Mouse (Mus musculus) cortical plate, adult 2 months (tissue): ENCODE results near the gene Atp6v1g1. TPM values are rescaled to one million over a fixed set of nuclear protein-coding genes. Genes with fewer than 3 reads are reported as not detected.
A peak's percentile ranks its signal among the peaks of the same experiment; 100 is the strongest.

Experiments
- H3K27ac ChIP-seq: fragments of 200-500 bp; 2 replicates; pipeline ENCODE4 v1.5.1; 2012; ENCODE audit warnings: low read length, control low read depth, inconsistent platforms; ENCODE audit not compliant: insufficient read depth
- H3K4me1 ChIP-seq: fragments of 200-500 bp; 2 replicates; pipeline ENCODE4 v1.6.1; 2011; ENCODE audit warnings: low read length; ENCODE audit not compliant: control insufficient read depth, insufficient read depth
- H3K4me3 ChIP-seq: fragments of 200-500 bp; 2 replicates; pipeline ENCODE4 v1.5.1; 2011; ENCODE audit warnings: mild to moderate bottlenecking, low read length, control low read depth; ENCODE audit not compliant: insufficient read depth
- CTCF ChIP-seq: fragments of 200-500 bp; IDR thresholded peaks from 2 replicates; pipeline ENCODE4 v1.5.1; 2011; ENCODE audit warnings: mild to moderate bottlenecking, control low read depth, low read length; ENCODE audit not compliant: insufficient read depth; ENCODE audit errors: extremely low read depth
- POLR2A ChIP-seq: fragments of 200-500 bp; IDR thresholded peaks from 2 replicates; pipeline ENCODE4 v1.6.1; 2011; ENCODE audit warnings: mild to moderate bottlenecking, low read length, control low read depth; ENCODE audit not compliant: insufficient read depth; ENCODE audit errors: extremely low read depth
- polyA plus RNA-seq: library from polyadenylated mRNA; depleted of rRNA; stranded (reverse); fragments of >200 nt; gene quantifications from 2 replicates; pipeline ENCODE4 v1.2.3, GENCODE M21; 2012; rRNA removed

Gene Atp6v1g1
- polyA plus RNA-seq, result 123 and 124 TPM in 2 replicates

DNA sequence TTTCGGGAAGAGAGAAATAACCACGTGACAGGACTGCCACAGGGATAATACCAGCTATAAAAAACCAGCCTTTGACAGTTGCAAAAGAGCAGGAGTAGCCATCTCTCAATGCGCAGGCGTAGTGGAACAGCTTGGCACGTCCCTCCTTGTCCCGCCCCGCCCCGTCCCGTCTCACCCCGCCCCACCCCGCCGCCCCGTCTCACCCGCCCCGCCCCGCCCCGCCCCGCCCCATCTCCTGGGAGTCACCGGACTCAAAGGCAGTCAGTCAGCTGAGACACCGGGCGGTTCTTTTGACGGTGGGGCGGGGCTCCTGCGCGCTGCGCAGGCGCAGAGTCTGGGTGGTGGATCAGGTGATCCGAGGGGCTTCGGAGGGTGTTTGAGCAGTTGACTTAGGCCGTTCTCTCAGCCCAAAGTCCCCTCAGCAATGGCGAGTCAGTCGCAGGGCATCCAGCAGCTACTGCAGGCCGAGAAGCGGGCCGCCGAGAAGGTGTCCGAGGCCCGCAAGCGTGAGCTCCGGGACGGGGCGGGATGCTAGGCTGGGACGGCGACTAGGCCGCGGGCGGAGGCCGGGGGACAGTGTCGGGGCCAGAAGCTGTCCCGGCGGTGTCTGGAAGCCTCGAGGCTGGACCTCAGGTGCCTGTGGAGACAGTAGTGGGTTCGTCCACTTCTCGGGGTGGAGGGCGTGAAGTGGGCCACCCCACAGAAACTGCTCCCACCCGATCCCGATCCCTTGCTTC lies at the start of gene Atp6v1g1:
TSS of gene Atp6v1g1 (plus strand) at position 279 of the 737 bp plus-strand sequence.
- Histone ChIP-seq H3K4me3 (peak within 1 kb of the TSS; percentile 83), H3K4me1 (peaks cover 6% of the 10 kb centered on the region), H3K27ac (peak within 1 kb of the TSS; percentile 93)
- peak; percentile 80 for TF ChIP-seq POLR2A
- no peak for TF ChIP-seq CTCF

DNA sequence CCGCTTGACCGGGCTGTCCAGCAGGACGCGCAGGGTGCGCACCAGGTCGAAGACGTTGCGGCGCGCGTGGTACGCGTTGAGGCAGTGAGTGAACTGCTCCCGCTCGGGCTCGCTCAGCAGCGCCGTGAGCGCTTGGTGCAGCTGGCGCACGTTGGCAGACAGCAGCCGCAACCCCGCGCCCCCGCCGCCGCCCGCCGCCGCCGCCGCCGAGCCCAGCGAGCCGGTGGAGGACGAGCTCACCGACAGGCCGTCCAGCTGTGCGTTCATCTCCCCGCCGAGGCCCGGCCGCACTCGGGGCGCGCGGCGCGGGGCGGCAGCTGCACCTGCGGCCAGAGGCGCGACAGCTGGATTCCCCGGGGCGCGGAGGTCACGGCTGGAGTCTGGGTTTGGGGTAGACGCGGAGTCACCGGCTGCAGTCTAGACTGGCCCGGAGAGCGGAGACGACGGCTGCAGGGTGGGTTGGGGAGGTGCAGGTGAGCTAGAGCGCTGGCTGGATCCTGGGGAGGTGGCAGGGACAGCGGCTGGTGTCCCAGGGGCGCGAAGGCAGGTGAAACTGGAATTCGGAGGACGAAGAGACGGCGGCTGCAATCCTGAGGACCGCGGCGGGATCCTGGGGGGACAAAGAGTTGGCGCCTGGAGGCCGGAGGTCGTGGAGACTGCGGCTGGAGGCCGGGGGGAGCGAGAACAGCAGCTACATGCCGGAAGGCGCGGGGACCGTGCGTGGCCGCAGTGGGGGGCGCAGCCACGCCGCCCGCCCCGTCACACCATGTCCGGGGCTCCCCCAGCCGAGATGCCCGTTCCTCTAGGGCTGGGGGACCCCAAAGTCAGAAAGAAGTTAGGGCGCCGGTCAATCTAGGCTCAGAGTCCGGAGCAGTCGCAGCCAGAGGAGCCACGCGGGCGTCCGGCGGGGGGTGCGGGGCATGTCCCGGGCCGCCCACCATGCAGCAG lies 49.3 kb upstream of the Atp6v1g1 start:
- H3K27ac ChIP-seq, result no peak overlapping the region; the same call in 1 of the 2 replicates
- TF ChIP-seq CTCF (no peak), POLR2A (no peak)
- peak overlapping the region; percentile 16 for H3K4me3 ChIP-seq
- H3K4me1 ChIP-seq, result peaks cover 1% of the 10 kb centered on the region; the same call in 1 of the 2 replicates

DNA sequence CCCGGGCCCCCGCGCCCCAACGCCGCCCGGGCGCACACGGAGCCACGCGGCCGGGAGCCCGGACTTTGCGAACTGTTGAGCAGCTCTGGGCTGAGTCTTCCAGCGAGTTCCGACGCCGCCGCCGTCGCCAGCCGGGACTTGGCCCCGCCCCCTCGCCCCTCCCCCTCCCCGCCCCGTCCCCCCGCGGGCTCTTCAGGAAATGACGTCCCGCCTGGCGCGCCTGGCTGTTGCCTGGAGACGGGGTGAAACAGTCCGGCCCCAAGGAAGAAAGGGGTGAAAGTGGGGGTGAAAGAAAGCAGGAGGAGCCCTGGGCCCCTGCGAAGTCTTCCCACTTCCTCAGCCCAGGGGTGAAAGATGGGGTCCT lies 48.7 kb upstream of the Atp6v1g1 start, which contains the start of gene Whrn:
TSS of gene Whrn (minus strand) at position 77 of the 364 bp plus-strand sequence.
- Histone ChIP-seq H3K4me3 (peak within 1 kb of the TSS; percentile 16), H3K27ac (no peak within 1 kb of the TSS; the same call in 1 of the 2 replicates), H3K4me1 (peaks cover 1% of the 10 kb centered on the region; the same call in 1 of the 2 replicates)
- TF ChIP-seq POLR2A (no peak), CTCF (no peak)

DNA sequence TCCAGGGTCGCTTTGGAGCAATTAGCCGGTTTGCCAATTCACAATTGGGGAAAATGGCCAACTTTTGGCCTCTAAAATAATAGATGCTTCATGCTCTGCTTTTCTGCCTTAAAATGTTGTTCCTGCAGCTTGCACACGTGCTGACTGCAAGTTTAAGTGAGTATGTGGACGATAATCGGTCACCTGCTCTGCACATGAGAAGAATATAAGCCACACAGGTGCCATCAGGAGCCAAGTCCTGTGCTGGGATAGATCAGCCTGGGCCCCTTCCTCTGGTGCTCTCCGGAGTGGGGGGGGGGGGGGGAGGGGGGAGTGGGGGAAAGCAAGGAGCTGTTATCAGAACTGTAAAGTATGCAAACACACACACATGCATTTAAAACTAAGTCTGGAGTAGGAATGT lies 48.3 kb upstream of the Atp6v1g1 start:
- no peak for TF ChIP-seq POLR2A
- TF ChIP-seq CTCF, result no peak
- no peak overlapping the region for H3K27ac ChIP-seq
- H3K4me1 ChIP-seq, result peaks cover 1% of the 10 kb centered on the region; the same call in 1 of the 2 replicates
- peak overlapping the region; percentile 16 for H3K4me3 ChIP-seq

DNA sequence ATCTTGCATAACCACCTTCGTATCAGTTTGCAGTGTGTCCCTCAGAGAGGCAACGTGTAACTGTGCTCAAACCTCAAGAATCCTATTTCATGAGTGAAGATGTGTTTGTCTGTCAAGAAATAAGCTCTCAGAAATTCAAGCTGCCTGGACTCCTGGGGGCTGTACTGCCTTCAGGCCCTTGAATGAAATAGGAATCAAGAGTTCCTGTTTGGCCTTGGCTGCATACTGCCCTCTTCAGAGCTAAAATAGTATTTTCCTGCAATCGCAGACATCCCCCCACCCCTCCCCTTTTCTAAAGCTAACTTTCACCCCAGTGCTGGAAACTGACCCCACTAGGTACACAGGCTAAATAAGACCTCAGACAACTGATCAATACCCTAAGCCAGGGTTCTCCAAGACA lies 46.2 kb upstream of the Atp6v1g1 start:
- no peak overlapping the region for H3K4me3 ChIP-seq
- peaks cover 1% of the 10 kb centered on the region; the same call in 1 of the 2 replicates for H3K4me1 ChIP-seq
- H3K27ac ChIP-seq, result no peak overlapping the region
- TF ChIP-seq CTCF, result peak; percentile 24; the same call in 1 of the 2 replicates
- no peak for TF ChIP-seq POLR2A

DNA sequence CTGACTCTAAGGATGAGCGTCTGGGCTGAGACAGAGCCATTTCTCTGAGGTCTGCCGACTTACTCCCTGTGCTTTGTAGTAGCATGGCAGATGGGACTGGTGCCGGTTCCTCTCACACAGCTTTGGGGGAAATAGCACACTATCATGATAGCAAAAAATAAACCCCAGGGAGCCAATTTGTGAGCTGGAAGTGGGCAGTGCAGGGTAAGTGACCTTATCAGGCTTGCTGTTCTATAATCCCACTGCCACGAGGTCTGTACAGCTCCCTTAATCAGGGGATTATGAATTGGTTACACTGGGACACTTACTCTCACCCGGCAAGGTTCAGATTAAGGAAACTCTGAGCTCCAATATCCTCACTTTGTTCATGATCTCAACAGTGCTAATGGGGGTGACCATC lies 43.5 kb upstream of the Atp6v1g1 start:
- Histone ChIP-seq H3K4me1 (no peaks in the 10 kb centered on the region; the same call in 1 of the 2 replicates), H3K4me3 (no peak overlapping the region), H3K27ac (no peak overlapping the region)
- TF ChIP-seq CTCF (no peak), POLR2A (no peak)

DNA sequence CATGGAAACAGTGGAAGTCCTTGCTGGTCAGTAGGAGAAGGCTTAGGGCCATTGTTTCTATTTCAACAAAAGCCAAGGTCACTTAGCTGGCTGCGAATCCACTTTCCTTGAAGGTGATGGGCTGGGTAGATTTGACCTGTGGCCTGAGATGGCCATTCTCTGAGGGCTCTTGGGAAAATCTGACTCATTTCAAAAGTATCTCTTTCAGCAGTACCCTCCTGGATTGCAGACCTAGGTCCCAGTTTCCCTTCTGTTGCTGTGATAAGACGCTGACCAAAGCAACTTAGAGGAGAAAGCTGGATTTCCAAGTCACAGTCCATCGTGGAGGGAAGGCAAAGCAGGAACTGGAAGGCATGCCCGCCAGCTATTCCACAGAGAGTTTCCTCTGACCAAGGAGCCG lies 40.6 kb upstream of the Atp6v1g1 start:
- no peaks in the 10 kb centered on the region for H3K4me1 ChIP-seq
- no peak overlapping the region for H3K4me3 ChIP-seq
- TF ChIP-seq CTCF (no peak), POLR2A (no peak)
- H3K27ac ChIP-seq, result no peak overlapping the region

DNA sequence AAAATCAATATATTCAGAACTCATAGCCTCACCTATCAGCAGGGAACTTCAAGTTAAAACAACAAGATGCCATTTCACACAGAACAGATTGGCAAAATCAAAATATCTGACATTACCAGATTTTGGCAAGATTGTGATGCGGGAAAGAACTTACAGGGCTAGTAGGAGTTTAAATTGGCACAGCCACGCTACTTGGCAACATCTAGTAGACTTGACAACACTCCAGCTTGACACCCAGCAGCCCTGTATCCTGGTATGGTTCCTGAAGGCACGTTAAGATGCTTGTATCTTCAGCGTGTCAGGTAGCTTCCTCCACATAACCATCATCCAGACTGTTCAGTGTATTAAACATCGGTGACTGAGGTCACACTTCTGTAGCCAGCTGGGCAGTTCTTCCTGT lies 37.1 kb upstream of the Atp6v1g1 start:
- Histone ChIP-seq H3K27ac (no peak overlapping the region), H3K4me3 (no peak overlapping the region), H3K4me1 (no peaks in the 10 kb centered on the region)
- TF ChIP-seq CTCF, result no peak
- TF ChIP-seq POLR2A, result no peak

DNA sequence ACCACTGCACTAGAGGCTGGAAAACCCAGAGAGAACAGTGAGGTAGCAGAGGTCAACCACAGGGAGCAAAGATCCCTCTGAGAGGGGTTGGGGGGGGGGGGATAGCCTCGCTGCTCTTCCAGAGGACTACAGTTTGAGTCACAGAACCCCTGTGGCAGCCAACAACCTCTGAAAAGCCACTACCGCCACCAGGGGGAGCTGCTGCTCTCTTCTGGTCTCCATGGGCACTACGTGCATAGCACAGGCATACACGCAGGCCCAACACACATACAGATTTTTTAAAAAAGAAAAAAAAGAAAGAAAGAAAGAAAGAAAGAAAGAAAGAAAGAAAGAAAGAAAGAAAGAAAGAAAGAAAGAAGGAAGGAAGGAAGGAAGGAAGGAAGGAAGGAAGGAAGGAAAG lies 36.3 kb upstream of the Atp6v1g1 start:
- TF ChIP-seq CTCF (peak; percentile 47), POLR2A (no peak)
- Histone ChIP-seq H3K4me1 (no peaks in the 10 kb centered on the region), H3K4me3 (no peak overlapping the region), H3K27ac (no peak overlapping the region)

DNA sequence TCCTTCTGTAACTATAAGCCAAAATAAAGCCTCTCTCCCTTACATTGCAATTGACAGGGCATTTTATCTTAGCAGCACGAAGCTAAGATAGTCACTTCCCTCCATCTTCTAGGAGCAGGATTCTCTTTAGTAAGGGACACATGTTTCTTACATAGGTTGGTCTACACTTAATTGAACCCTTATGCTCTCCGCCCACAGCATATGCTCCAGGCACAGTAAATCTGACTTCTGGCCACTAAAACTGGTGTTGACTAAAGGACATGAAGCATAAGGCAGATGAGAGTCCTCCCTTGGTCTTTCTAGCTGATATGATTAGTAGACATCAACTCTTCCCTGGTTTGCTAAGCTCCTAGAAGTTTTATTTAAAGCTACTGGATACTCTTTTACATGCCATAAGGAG lies 31.7 kb upstream of the Atp6v1g1 start:
- no peak overlapping the region for H3K27ac ChIP-seq
- no peak for TF ChIP-seq CTCF
- no peak for TF ChIP-seq POLR2A
- H3K4me3 ChIP-seq, result no peak overlapping the region

More for the DNA sequence above, 31.7 kb upstream of the Atp6v1g1 start:
- no peaks in the 10 kb centered on the region for H3K4me1 ChIP-seq
